Mouse (Mus musculus) limb, embryonic 11.5 days (tissue): ENCODE data around the gene Fcho1. TPM values are rescaled to one million over a fixed set of nuclear protein-coding genes. Genes with fewer than 3 reads are reported as not detected.
A peak's percentile ranks its signal among the peaks of the same experiment; 100 is the strongest.

Source experiments
- ATAC-seq: fragments of 200-750 bp; cut with Nextera tagmentation; 2 replicates; pipeline ENCODE4 v1.8.0; 2017; ENCODE audit warnings: low read depth; ENCODE audit not compliant: insufficient number of reproducible peaks, low FRiP score, low TSS enrichment
- DNase-seq: peaks from one replicate; pipeline ENCODE4 v3.0.0-alpha.2; 2015; ENCODE audit warnings: low spot score
- H3K27ac ChIP-seq: fragments of 300-500 bp; sonication (generic); replicated peaks from 2 replicates; pipeline ENCODE4 v1.5.1; 2014; ENCODE audit warnings: low read depth, mild to moderate bottlenecking, low read length
- H3K27me3 ChIP-seq: fragments of 300-500 bp; sonication (generic); 2 replicates; pipeline ENCODE4 v1.6.1; 2014; ENCODE audit warnings: mild to moderate bottlenecking, low read length, mixed read lengths; ENCODE audit not compliant: control insufficient read depth, insufficient read depth
- H3K36me3 ChIP-seq: fragments of 300-500 bp; sonication (generic); 2 replicates; pipeline ENCODE4 v1.6.1; 2014; ENCODE audit warnings: mild to moderate bottlenecking, low read length, moderate library complexity, mixed read lengths; ENCODE audit not compliant: control insufficient read depth, insufficient read depth
- H3K4me1 ChIP-seq: fragments of 300-500 bp; sonication (generic); 2 replicates; pipeline ENCODE4 v1.6.1; 2014; ENCODE audit warnings: low read length, mixed read lengths; ENCODE audit not compliant: control insufficient read depth, insufficient read depth
- H3K4me2 ChIP-seq: fragments of 300-500 bp; sonication (generic); 2 replicates; pipeline ENCODE4 v1.6.1; 2014; ENCODE audit warnings: low read depth, mild to moderate bottlenecking, moderate library complexity; ENCODE audit not compliant: severe bottlenecking
- H3K4me3 ChIP-seq: fragments of 300-500 bp; sonication (generic); 2 replicates; pipeline ENCODE4 v1.5.1; 2014; ENCODE audit warnings: low read depth, low read length
- H3K9ac ChIP-seq: fragments of 300-500 bp; sonication (generic); 2 replicates; pipeline ENCODE4 v1.6.1; 2014; ENCODE audit warnings: mild to moderate bottlenecking, low read length
- H3K9me3 ChIP-seq: fragments of 300-500 bp; sonication (generic); 2 replicates; pipeline ENCODE4 v1.6.1; 2016; ENCODE audit warnings: low read length; ENCODE audit not compliant: control insufficient read depth
- whole genome bisulfite sequencing: fragments of 180-500 bp; shearing (Covaris S2); extraction: QIAGEN DNeasy Blood & Tissue Kit; methylation state at CpG from one replicate; pipeline ENCODE4 v1.1.7; 2014; 5-methylcytosine and 5-hydroxymethylcytosine counted together
- polyA plus RNA-seq: library from polyadenylated mRNA; unstranded; fragments of >200 nt; fragmentation: Nextera tagmentation; extraction: Ambion mirVana; gene quantifications from 2 replicates; pipeline ENCODE4 v1.2.1, GENCODE M21; 2014

Fcho1 gene
- polyA plus RNA-seq, 1 experiment from 2014 or later = 3.4 TPM

DNA sequence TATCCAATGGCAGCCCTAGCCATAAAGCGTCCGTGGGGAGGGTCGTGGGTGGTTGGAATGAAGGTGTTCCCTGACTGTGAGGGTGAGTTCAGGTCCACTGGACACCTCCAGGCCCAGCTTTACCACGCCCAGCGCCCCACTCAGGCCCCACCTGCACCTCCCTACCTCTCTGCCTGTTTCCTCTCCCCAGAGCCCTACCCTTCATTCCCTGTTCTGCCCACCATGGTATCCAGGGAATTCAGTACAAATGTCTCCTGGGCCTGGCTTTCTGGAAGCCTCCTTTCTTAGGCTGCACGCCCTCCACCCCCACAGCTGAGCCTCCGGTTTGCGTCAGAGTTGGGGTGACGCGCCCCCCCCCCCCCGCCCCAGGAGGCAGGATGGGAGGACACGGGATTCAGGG lies 55.3 kb downstream of the Fcho1 start:
- no peak for DNase-seq
- peaks cover 20% of the 10 kb centered on the region for H3K27me3 ChIP-seq
- H3K9ac ChIP-seq = no peak overlapping the region
- peaks cover 18% of the 10 kb centered on the region for H3K4me1 ChIP-seq
- H3K4me2 ChIP-seq = peak overlapping the region; percentile 90
- no peak overlapping the region for H3K27ac ChIP-seq
- no peak for ATAC-seq
- no peaks in the 10 kb centered on the region for H3K9me3 ChIP-seq
- peak overlapping the region; percentile 35; the same call in 1 of the 2 replicates for H3K4me3 ChIP-seq
- no peaks in the 10 kb centered on the region for H3K36me3 ChIP-seq
- 16% methylated on average over 8 of the region's 12 CpGs for WGBS

DNA sequence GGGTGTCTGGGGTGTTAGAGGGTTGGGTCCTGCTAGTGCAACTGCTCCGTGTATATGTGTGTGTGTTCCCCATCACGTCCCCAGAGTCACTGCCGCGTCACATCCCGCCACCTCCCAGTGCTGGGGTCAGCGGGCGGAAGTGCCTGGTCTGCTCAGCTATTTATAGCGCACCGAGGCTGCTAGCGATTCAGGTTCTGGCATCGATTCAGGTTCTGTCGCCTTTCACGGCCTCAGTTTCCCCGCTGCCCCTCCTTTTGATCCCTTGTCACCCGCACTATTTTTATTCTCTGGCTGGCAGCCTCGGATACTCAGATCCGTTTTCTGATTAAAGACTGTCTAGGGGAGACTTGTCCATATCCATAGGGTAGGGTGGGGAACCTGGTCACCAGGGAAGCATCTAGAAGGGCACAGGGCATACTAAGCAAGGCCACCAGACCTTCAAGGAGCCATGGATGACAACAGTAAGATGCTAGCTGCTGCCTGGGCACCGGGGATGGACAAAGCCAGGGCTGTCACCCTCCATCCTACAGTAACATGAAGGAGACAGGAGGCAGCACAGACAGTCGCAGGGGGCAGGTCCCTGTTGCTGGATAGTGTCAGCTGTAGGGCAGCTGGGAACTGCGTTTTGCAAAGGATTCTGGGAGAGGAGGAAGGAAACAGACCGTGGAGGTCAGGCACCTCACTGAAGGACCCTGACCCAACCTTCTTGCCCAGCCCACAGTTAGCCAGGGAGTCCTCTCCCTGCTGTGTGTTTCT lies 57.1 kb downstream of the Fcho1 start:
- Histone ChIP-seq H3K4me1 (peaks cover 18% of the 10 kb centered on the region), H3K9me3 (no peaks in the 10 kb centered on the region), H3K9ac (no peak overlapping the region), H3K4me2 (peak overlapping the region; percentile 15; the same call in 1 of the 2 replicates), H3K4me3 (no peak overlapping the region), H3K36me3 (no peaks in the 10 kb centered on the region), H3K27ac (no peak overlapping the region), H3K27me3 (peaks cover 21% of the 10 kb centered on the region)
- 2% methylated on average over 21 of the region's 21 CpGs for WGBS
- DNase-seq (peak; percentile 64), ATAC-seq (no peak)

DNA sequence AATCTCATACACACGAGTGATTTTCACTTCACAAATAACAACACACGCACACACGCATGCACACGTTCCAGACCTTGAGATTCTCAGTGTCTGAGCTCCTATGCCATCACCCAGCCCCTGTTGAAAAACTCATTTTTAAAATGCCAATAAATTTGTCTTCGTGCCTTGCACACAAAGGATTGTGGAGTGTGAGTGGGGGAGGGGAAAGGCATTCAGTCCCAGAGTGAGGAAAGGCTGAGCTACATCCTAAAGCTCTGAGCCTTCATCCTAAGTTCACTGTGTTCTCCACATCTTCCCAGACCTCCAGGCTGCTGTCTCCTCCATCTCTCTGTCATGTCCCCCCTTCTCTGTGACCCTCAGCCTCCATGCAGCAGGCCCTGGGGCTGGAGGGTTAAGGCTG lies 58.3 kb downstream of the Fcho1 start:
- no peak overlapping the region for H3K4me2 ChIP-seq
- no peak overlapping the region for H3K27ac ChIP-seq
- no peak overlapping the region for H3K4me3 ChIP-seq
- no peak overlapping the region for H3K9ac ChIP-seq
- H3K4me1 ChIP-seq = peaks cover 18% of the 10 kb centered on the region
- H3K9me3 ChIP-seq = no peaks in the 10 kb centered on the region
- DNase-seq = no peak
- WGBS = 59% methylated on average over 5 of the region's 5 CpGs
- no peaks in the 10 kb centered on the region for H3K36me3 ChIP-seq
- peaks cover 22% of the 10 kb centered on the region for H3K27me3 ChIP-seq
- no peak for ATAC-seq

DNA sequence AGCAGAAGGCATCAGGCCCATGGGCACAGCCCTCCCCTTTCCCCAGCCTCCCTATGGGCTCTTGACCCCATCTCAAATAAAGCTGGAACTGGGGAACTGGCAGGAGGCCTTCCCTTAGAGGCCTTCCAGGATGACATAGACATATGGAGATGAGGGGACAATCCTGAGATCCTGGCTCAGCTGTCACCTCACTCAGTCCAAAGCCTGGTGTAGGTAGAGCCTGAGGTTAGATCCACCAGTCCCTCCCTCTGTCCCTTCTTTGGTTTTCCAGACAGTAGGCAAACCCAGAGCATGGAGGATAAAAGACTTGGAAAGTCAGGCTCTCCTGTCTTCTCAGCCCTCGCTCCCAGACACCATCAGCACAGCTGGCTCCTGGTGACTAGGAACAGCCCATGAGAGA lies 58.7 kb downstream of the Fcho1 start:
- Histone ChIP-seq H3K4me1 (peaks cover 18% of the 10 kb centered on the region), H3K9ac (no peak overlapping the region), H3K4me2 (no peak overlapping the region), H3K36me3 (no peaks in the 10 kb centered on the region), H3K4me3 (no peak overlapping the region), H3K27me3 (peaks cover 23% of the 10 kb centered on the region), H3K27ac (no peak overlapping the region), H3K9me3 (no peaks in the 10 kb centered on the region)
- DNase-seq = no peak
- WGBS = 26% methylated on average over 1 of the region's 1 CpGs
- no peak for ATAC-seq

- Histone ChIP-seq H3K9ac (no peak overlapping the region), H3K4me3 (0 out of 2 replicates have a peak overlapping the region, but pooled peaks have one; percentile 8), H3K9me3 (no peaks in the 10 kb centered on the region), H3K4me1 (peaks cover 9% of the 10 kb centered on the region), H3K4me2 (peak overlapping the region; percentile 31), H3K36me3 (no peaks in the 10 kb centered on the region), H3K27ac (no peak overlapping the region), H3K27me3 (peaks cover 20% of the 10 kb centered on the region; the same call in 1 of the 2 replicates)
- WGBS = 4% methylated on average over 21 of the region's 22 CpGs
- ATAC-seq = peak; percentile 55
- DNase-seq = peak; percentile 85
Measured at GRCm38 (mm10) chr8:71665331-71666130, 60.0 kb downstream of the Fcho1 start.

GRCm38 (mm10) chr8:71660325-71661120 lies 65.0 kb downstream of the Fcho1 start:
- peaks cover 42% of the 10 kb centered on the region for H3K27me3 ChIP-seq
- ATAC-seq = 0 out of 2 replicates have a peak, but pooled peaks have one; percentile 37
- peak; percentile 93 for DNase-seq
- no peak overlapping the region for H3K4me3 ChIP-seq
- no peaks in the 10 kb centered on the region for H3K4me1 ChIP-seq
- H3K4me2 ChIP-seq = no peak overlapping the region
- no peaks in the 10 kb centered on the region for H3K36me3 ChIP-seq
- no peak overlapping the region for H3K9ac ChIP-seq
- H3K27ac ChIP-seq = no peak overlapping the region
- no peaks in the 10 kb centered on the region for H3K9me3 ChIP-seq
- WGBS = 8% methylated on average over 36 of the region's 36 CpGs

DNA sequence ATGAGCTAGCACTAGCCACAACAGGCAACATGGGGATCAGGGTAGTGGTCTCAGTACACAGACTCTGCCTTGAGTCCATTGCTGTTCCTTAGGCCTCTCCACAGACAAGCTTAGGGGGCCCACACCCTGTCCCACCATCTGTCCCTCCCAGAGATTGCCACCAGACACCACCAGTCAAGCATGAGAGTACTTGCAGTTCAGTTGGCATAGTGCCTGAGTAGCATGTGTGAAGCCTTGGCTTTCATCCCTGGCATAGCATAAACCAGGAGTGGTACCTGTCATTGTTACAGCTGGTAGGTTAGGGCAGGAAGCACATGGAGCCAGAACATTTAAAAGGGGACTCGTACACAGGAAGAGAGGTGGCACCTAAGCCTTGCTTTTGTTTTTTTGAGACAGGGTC lies 65.8 kb downstream of the Fcho1 start:
- no peak for ATAC-seq

DNA sequence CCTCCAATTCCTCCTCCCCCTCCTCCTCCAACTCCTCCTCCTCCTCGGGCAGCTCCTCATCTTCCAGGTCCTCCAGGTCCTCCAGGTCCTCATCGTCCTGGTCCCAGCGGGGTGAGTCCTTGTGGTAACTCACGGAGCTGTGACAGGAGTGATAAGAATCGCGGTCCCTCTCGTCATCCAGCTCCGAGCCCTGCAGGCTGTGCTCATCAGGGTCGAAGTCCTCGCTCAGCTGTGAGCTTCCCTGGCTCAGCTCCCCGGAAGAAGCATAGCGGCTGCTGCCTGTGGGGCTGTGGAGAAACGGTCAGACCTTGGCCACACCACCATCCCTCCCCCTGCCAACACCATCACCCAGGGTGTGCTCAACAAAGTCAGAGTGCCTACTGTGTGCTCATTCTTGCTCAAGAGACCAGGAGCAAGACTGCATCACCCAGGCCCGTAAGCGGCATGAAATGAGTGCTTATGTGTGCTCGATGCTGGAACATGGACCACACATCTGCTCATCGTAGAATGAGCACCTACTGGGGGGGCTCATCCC lies 66.9 kb downstream of the Fcho1 start:
- WGBS = 33% methylated on average over 17 of the region's 17 CpGs
- no peak overlapping the region for H3K27ac ChIP-seq
- no peak for DNase-seq
- H3K4me2 ChIP-seq = no peak overlapping the region
- H3K4me3 ChIP-seq = no peak overlapping the region
- H3K36me3 ChIP-seq = no peaks in the 10 kb centered on the region
- no peaks in the 10 kb centered on the region for H3K4me1 ChIP-seq
- H3K27me3 ChIP-seq = peaks cover 57% of the 10 kb centered on the region
- no peak overlapping the region for H3K9ac ChIP-seq
- H3K9me3 ChIP-seq = no peaks in the 10 kb centered on the region
- ATAC-seq = no peak

More for the DNA sequence above, 65.8 kb downstream of the Fcho1 start:
- Histone ChIP-seq H3K4me1 (no peaks in the 10 kb centered on the region), H3K9me3 (no peaks in the 10 kb centered on the region), H3K36me3 (no peaks in the 10 kb centered on the region), H3K9ac (no peak overlapping the region), H3K4me3 (no peak overlapping the region), H3K27me3 (peaks cover 50% of the 10 kb centered on the region), H3K27ac (no peak overlapping the region), H3K4me2 (no peak overlapping the region)
- WGBS = 77% methylated on average over 1 of the region's 1 CpGs
- DNase-seq = no peak
